Mouse (Mus musculus) adrenal gland, adult 18-20 months (tissue): ENCODE measurements around the gene Sctr. TPM values are rescaled to one million over a fixed set of nuclear protein-coding genes. Genes with fewer than 3 reads are reported as not detected.
A peak's percentile ranks its signal among the peaks of the same experiment; 100 is the strongest.

Experiments used
- DNase-seq, 2 experiments: peaks; one replicate each; pipeline ENCODE4 v3.0.0; 2021 to 2022; ENCODE audit warnings: low spot score in 2 of 2
- long read RNA-seq, 2 experiments: library from polyadenylated mRNA; stranded (forward); transcript quantifications; one replicate each; pipeline ENCODE4 v2.0.0; 2021
- total RNA-seq, 2 experiments: library from RNA; stranded (reverse); gene quantifications; 1 replicate in 1 of 2; 2 replicates in 1 of 2; pipeline ENCODE4 v1.2.3; 2021

The Sctr gene
- total RNA-seq = 1 to 10 TPM; 7.3 to 9.5 TPM
- long read RNA-seq, experiment 1, partial matches to known transcripts = 1 of 5 reads
- long read RNA-seq, experiment 1, other reads (novel, unspliced or antisense) = 3 of 5 reads
- long read RNA-seq, experiment 2, transcript Sctr-201 (14 exons, 2,012 nt) = major isoform, 9 of 33 reads
- long read RNA-seq, experiment 2, partial matches to known transcripts = 3 of 33 reads
- long read RNA-seq, experiment 2, other reads (novel, unspliced or antisense) = 21 of 33 reads

GRCm38 (mm10) chr1:120006844-120007790 lies at the start of gene Sctr:
Gene Sctr, plus strand, starts transcription at chr1:120006894.
- no peak for DNase-seq

- no peak for DNase-seq
These were observed 48.9 kb upstream of the Sctr start for GRCm38 (mm10) chr1:119957716-119958222.

GRCm38 (mm10) chr1:119959464-119959863 lies 47.2 kb upstream of the Sctr start:
- DNase-seq = no peak

- no peak for DNase-seq
These were observed 46.8 kb upstream of the Sctr start for GRCm38 (mm10) chr1:119959920-119960319.

GRCm38 (mm10) chr1:119965804-119966514 lies 40.7 kb upstream of the Sctr start:
- DNase-seq = no peak

- DNase-seq = no peak
These were observed 33.6 kb upstream of the Sctr start for GRCm38 (mm10) chr1:119973117-119973516.

GRCm38 (mm10) chr1:119975141-119975540 lies 31.6 kb upstream of the Sctr start:
- DNase-seq = no peak

- no peak for DNase-seq
These were observed 20.1 kb upstream of the Sctr start for GRCm38 (mm10) chr1:119986555-119986954.

- DNase-seq = peak; percentile 41
These were observed 9.7 kb upstream of the Sctr start, which contains the start of gene Cfap221 for GRCm38 (mm10) chr1:119996798-119997581. Gene Cfap221, minus strand, starts transcription at chr1:119997234.

GRCm38 (mm10) chr1:119997644-119998043 lies 9.1 kb upstream of the Sctr start:
- DNase-seq = no peak

- DNase-seq = no peak
These were observed 1.3 kb downstream of the Sctr start for GRCm38 (mm10) chr1:120007851-120008588.

GRCm38 (mm10) chr1:120012638-120013037 lies 5.9 kb downstream of the Sctr start:
- DNase-seq = no peak

GRCm38 (mm10) chr1:120013111-120013510 lies 6.4 kb downstream of the Sctr start:
- DNase-seq = peak; percentile 76 to 77

GRCm38 (mm10) chr1:120016240-120016639 lies 9.5 kb downstream of the Sctr start:
- no peak for DNase-seq

- DNase-seq = no peak
These were observed 12.2 kb downstream of the Sctr start for GRCm38 (mm10) chr1:120018900-120019299.

- DNase-seq = no peak
These were observed 12.7 kb downstream of the Sctr start for GRCm38 (mm10) chr1:120019428-120019827.

- DNase-seq = no peak
These were observed 13.7 kb downstream of the Sctr start for GRCm38 (mm10) chr1:120020322-120020897.

- no peak for DNase-seq
These were observed 15.3 kb downstream of the Sctr start for GRCm38 (mm10) chr1:120021951-120022350.

GRCm38 (mm10) chr1:120024331-120025049 lies 17.8 kb downstream of the Sctr start:
- no peak for DNase-seq
